Mouse (Mus musculus) neutrophil, adult 5-6 weeks (primary cell): ENCODE results near the gene Trappc6b. TPM values are rescaled to one million over a fixed set of nuclear protein-coding genes. Genes with fewer than 3 reads are reported as not detected.
"Not testable (repeated sequence)": the region's sequence is repeated elsewhere in the genome, so short reads cannot be mapped to it uniquely, and the experiment has no call there.

Experiments
- ATAC-seq: fragments of 151-379, 151-347 bp; 2 replicates; pipeline ENCODE4 v1.8.0; 2017; ENCODE audit warnings: mild to moderate bottlenecking, moderate TSS enrichment; ENCODE audit not compliant: insufficient number of reproducible peaks, poor library complexity, low FRiP score, severe bottlenecking; ENCODE audit errors: extremely low read depth
- total RNA-seq: library from RNA; stranded (forward); fragments of 200-1000 nt; gene quantifications from 2 replicates; pipeline ENCODE4 v1.2.3, GENCODE M21; 2017

Gene Trappc6b
- total RNA-seq, 1 experiment from 2014 or later, result 59.7 TPM

- not testable (repeated sequence) for ATAC-seq
Measured at GRCm38 (mm10) chr12:59058242-59058641, 3.0 kb downstream of the Trappc6b start.

- ATAC-seq, result no peak
Measured at GRCm38 (mm10) chr12:59056222-59056621, 5.0 kb downstream of the Trappc6b start.

- no peak for ATAC-seq
Measured at GRCm38 (mm10) chr12:59055196-59055850, 5.9 kb downstream of the Trappc6b start.

GRCm38 (mm10) chr12:59053976-59054375 lies 7.3 kb downstream of the Trappc6b start:
- no peak for ATAC-seq

GRCm38 (mm10) chr12:59053166-59053565 lies 8.1 kb downstream of the Trappc6b start:
- ATAC-seq, result no peak

- no peak for ATAC-seq
Measured at GRCm38 (mm10) chr12:59052470-59052869, 8.8 kb downstream of the Trappc6b start.

- ATAC-seq, result peak; percentile 58; the same call in 1 of the 2 replicates
Measured at GRCm38 (mm10) chr12:59040851-59041250, 20.4 kb downstream of the Trappc6b start.

- peak; percentile 26; the same call in 1 of the 2 replicates for ATAC-seq
Measured at GRCm38 (mm10) chr12:59039971-59040844, 21.1 kb downstream of the Trappc6b start.

- no peak for ATAC-seq
Measured at GRCm38 (mm10) chr12:59039162-59039970, 21.9 kb downstream of the Trappc6b start.

- 0 out of 2 replicates have a peak, but pooled peaks have one; percentile 33 for ATAC-seq
Measured at GRCm38 (mm10) chr12:59032101-59032500, 29.2 kb downstream of the Trappc6b start.

- ATAC-seq, result 0 out of 2 replicates have a peak, but pooled peaks have one; percentile 33
Measured at GRCm38 (mm10) chr12:59021306-59021705, 40.0 kb downstream of the Trappc6b start.

GRCm38 (mm10) chr12:59019891-59020290 lies 41.4 kb downstream of the Trappc6b start:
- ATAC-seq, result no peak

- no peak for ATAC-seq
Measured at GRCm38 (mm10) chr12:59017970-59018369, 43.3 kb downstream of the Trappc6b start.

- peak; percentile 66 for ATAC-seq
Measured at GRCm38 (mm10) chr12:59013234-59013633, 48.0 kb downstream of the Trappc6b start, which contains the start of gene Gemin2. Gene Gemin2, plus strand, starts transcription at chr12:59013393.

- no peak for ATAC-seq
Measured at GRCm38 (mm10) chr12:59012710-59013091, 48.6 kb downstream of the Trappc6b start.

- peak; percentile 94 for ATAC-seq
Measured at GRCm38 (mm10) chr12:59011844-59012709, 49.2 kb downstream of the Trappc6b start, which contains the start of gene Sec23a. Gene Sec23a, minus strand, starts transcription at chr12:59012017.

GRCm38 (mm10) chr12:59011275-59011843 lies 49.9 kb downstream of the Trappc6b start:
- no peak for ATAC-seq

- ATAC-seq, result no peak
Measured at GRCm38 (mm10) chr12:59010482-59010881, 50.8 kb downstream of the Trappc6b start.
